In genomic region chr9:121242331-121242730, GRCm38 (mm10) we compare ENCODE assay signal across 14 mouse cellular contexts.
"Had no signal": no experiment of that assay in that cellular context is flagged by ENCODE, and none has a peak within 500 bp of the region (broad histone marks: within the 10 kb centered on the region; RNA-seq: fewer than 3 reads in every experiment).

No protein-coding gene starts in this region.

- H3K27ac ChIP-seq: left cerebral cortex, adult 2 months; limb, embryonic 13.5 days; liver, embryonic 15.5 days; macrophage; midbrain, embryonic 15.5 days; stomach, postnatal 0 days had no signal

- ATAC-seq: hindbrain, embryonic 16.5 days; inflammation-experienced regulatory T-cells, adult 6 months; lung, postnatal 0 days; midbrain, embryonic 15.5 days had no signal

- DNase-seq: lung, adult 2 months; right cerebral cortex, postnatal 25 days had no signal

- H3K36me3 ChIP-seq: liver, embryonic 15.5 days; midbrain, embryonic 15.5 days had no signal

- H3K27me3 ChIP-seq: midbrain, embryonic 15.5 days had no signal

- H3K9me3 ChIP-seq: limb, embryonic 13.5 days; liver, embryonic 15.5 days; megakaryocyte, embryonic 14.5 days; midbrain, embryonic 15.5 days had no signal

- H3K4me3 ChIP-seq: left cerebral cortex, adult 2 months; limb, embryonic 13.5 days; liver, embryonic 15.5 days; megakaryocyte, embryonic 14.5 days; midbrain, embryonic 15.5 days had no signal

- H3K4me1 ChIP-seq: limb, embryonic 13.5 days; liver, embryonic 15.5 days; megakaryocyte, embryonic 14.5 days; midbrain, embryonic 15.5 days had no signal

- H3K4me2 ChIP-seq: limb, embryonic 13.5 days; liver, embryonic 11.5 days; liver, embryonic 15.5 days; midbrain, embryonic 11.5 days; midbrain, embryonic 15.5 days had no signal

- H3K9ac ChIP-seq: limb, embryonic 13.5 days; liver, embryonic 15.5 days; midbrain, embryonic 15.5 days had no signal
